Mouse (Mus musculus): ENCODE data around the gene Tcf23. TPM values are rescaled to one million over a fixed set of nuclear protein-coding genes. Genes with fewer than 3 reads are reported as not detected.

Tcf23 gene
- total RNA-seq, 2 experiments from 2014 or later: not detected

DNA sequence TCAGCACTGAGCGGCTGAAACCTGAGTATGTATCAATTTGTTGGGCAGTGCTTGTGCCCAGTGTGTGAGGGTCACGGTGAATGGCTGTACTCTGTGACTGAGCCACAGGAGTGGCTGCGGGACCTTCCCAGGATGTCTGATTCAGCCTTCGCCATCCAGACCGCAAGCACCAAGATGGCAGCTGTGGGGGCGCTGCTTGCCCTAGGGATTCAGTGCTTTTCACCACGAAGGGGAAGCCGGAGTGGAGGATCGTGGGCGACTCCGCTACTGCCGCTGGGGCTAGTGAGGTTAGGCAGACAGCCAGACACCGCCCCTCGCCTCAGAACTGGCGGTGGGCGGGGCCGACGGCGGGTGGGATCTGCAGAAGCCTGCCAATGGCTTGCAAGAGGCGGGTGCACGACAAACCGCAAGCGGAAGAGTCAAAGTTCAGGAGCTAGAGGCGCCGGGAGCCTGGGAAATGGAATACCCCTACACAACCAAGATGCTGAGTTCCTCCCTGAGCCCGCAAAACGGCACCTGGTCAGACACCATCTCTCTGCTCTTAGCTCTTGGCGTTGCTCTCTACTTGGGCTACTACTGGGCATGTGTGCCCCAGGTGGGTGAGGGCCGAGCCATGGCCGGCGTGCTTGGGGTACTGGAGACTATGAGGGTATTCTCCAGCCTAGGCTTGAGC lies 18.7 kb upstream of the Tcf23 start:
- DNase-seq (ENCODE audit: low spot score in 2 of 2): peak; percentile 92 to 95

- DNase-seq (ENCODE audit: low spot score in 2 of 2): no peak
Observed at GRCm38 (mm10) chr5:30950451-30950850, 18.0 kb upstream of the Tcf23 start.

- DNase-seq (ENCODE audit: low spot score in 2 of 2): no peak
Observed at GRCm38 (mm10) chr5:30950922-30951321, 17.5 kb upstream of the Tcf23 start.

DNA sequence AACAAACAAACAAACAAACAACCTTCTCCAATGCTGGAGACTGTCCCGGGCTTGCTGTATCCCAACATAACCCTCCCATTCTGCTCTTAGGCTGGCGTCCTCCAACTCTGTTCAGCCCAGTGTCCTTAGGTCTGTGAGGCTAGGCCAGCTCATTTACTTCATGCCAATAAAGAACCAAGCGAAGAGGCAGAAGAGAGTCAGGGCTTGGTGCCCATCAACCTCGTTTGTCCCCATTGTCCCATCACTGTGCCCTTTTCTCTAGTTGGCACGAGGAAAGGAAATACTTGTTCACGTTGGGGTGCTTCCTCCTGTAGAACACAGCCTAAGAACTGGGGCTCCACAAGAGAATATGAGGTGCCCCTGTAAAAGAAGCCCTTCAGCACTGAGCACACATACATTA lies 16.8 kb upstream of the Tcf23 start:
- DNase-seq (ENCODE audit: low spot score in 2 of 2): no peak

GRCm38 (mm10) chr5:30952551-30952950 lies 15.9 kb upstream of the Tcf23 start:
- DNase-seq (ENCODE audit: low spot score in 2 of 2): no peak

GRCm38 (mm10) chr5:30954065-30954464 lies 14.4 kb upstream of the Tcf23 start:
- DNase-seq (ENCODE audit: low spot score in 2 of 2): no peak

DNA sequence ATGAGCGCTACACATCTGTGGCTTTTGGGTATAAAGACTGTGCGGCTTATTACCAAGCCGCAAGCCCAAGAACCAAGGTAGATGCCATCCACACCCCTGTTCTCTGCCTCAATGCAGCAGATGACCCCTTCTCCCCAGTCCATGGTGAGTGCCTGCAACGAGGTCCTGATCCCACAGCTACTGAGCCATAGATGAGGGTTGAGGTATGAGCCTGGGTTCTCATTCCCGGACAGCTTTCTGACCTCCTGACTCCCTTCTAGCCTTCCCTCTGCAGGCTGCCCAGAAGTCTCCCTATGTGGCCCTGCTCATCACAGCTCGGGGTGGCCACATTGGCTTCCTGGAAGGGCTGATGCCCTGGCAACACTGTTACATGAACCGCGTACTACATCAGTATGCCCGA lies 13.9 kb upstream of the Tcf23 start:
- no peak for DNase-seq (ENCODE audit: low spot score in 2 of 2)

DNA sequence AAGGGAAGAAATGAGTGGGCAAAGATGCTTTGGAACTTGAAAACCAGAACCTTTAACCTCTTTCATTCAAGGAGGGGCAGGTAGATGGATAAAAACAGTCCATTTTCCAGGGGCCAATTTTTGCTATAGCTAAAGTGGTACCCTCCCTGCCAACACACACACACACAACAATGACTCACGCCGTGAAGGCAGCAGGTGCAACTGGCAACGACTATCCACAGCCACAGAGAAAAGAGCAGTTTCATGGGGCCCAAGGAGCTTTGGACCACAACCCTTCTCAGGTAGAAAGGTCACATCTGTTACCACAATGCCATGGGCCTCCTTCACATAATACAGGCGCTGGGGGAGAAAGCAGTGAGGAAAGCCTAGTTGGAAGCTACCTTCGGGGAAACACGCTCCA lies 12.7 kb upstream of the Tcf23 start:
- DNase-seq (ENCODE audit: low spot score in 2 of 2): no peak

DNA sequence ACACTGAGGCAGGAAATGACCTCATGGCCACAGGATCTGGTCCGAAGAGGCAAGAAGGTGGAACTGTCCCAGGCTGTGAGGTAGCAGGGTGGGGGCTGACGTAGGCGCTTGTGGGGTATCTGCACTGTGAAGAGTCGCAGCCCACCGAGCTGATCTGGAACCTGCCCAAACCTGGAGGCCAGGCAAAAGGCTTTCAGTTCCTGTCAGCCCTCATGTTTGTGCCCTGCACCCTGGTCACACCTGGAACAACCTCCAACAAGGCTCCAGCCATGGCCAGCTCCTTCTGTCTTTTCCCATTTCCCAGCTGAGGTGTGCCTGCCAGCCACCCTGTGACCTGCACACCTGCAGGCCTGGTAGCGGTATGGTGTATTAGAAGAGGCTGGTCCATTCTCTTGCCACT lies 10.6 kb upstream of the Tcf23 start:
- no peak for DNase-seq (ENCODE audit: low spot score in 2 of 2)

DNA sequence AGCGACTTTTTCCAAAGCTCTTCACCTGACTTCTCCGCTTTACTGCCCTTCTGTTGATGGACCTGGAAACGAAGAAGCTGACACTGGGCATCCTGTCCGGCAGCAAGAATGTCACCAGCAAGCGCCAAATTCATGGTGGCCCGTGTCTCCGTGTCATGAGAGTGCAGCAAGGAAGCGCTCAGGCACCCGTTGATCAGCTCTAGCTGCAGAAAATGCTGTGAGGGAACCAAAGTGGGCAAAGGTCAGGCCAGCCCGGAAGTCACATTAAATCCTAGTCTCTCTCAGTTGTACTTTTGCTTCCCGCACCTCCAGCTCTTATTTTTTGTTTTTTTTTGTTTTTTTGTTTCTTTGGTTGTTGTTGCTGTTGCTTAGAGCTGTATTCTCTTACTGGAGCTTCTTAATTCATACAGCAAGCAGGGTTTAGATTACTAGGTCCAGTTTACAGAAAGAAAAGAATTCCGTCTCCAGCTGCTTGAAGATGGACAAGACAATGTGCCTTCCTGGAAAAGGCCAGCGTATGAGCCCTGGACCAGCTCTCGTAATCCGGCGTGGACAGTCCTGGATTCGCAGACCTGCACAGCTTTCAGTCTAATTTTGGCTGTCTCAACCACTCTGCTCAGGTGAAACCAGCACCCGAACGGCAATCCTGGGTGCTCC lies 9.1 kb upstream of the Tcf23 start:
- no peak for DNase-seq (ENCODE audit: low spot score in 2 of 2)

DNA sequence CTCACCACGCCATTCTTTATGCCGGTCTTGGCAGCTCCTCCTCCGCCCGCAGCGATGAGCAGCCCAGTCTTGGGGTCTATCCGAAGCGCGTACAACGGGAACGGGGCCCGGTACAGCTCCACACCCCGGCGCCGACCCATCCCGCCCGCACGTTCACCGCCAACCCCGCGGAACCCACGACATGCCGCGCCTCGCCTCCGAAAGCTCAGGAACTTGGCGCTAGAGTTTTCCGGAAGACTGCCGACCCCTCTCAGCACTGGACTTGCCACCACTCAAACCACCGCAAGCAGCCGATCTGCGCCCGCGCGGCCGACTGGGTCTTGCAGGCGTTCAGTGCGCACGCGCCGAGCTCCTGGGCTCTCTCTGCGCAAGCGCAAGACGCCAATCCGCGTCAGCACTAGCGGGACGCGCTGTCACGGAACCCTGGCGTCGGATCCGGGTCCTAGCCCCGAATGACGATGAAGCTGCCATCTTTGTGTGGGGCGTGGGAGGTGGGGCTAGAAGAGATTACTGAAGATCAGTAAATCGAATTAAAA lies 8.4 kb upstream of the Tcf23 start, which contains the start of gene Preb:
Gene Preb, minus strand, starts transcription at position 396 of the 536 bp plus-strand sequence.
- peak; percentile 99 to 100 for DNase-seq (ENCODE audit: low spot score in 2 of 2)

DNA sequence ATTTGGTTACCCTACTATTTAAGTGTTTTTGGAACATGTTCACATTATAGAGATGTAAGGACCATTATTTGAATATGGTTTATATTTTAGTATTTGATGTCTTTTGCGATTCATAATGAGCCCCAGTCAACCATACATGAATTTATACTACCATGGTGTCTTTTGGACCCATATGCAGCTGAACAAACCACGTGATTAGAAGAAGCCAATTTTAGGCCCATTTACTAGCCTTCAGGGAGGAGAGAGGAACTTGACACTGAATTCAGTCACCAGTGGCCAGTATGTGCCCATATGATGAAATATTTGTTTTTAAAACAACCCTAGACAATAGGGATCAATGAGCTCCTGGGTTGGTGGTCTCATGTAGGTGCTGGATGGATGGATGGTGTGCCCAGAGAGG lies 7.6 kb upstream of the Tcf23 start:
- DNase-seq (ENCODE audit: low spot score in 2 of 2): no peak

DNA sequence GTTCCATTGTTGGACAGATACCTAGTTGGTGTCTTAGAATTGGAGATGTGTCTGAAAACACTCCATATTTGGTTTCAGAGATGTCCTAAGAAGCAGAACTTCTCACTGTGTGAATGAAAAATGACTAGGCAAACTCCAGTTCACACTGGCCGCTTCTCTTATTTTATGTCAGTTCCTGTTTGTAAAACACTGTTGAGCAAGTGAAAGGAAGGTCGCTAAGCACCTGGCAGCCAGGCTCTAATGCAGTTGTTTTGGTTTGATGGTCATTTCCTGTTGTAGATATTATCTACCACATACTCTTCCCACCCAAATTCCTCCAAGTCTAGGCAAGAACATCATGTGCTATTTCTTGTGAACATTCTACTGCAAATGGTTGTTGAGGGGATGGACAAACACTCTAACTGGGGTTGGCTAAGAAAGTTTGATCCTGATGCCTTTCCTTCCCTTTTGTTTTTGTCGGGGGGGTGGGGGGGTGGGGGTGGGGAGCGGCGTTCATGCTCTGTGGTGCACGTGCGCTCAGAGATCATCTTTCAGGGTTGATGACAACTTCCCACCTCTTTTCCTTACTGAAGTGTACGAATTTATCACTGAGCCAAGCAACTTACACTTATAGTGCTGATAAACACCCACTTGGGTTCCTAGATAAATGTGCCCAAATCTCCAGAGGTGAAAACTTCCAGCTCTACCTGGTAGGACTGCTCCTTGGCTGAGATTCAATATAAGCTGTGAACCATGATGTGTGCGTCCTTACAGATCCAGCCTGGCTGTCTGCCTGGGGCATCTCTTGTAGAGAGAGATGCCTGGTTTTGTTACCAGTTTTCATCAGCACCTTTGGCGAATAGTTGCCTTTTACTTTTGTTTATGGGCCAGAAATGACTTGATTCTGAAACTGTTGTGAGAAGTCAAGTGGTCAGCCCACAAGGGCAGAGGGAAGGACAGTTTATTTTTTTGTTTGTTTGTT lies 6.6 kb upstream of the Tcf23 start:
- no peak for DNase-seq (ENCODE audit: low spot score in 2 of 2)

DNA sequence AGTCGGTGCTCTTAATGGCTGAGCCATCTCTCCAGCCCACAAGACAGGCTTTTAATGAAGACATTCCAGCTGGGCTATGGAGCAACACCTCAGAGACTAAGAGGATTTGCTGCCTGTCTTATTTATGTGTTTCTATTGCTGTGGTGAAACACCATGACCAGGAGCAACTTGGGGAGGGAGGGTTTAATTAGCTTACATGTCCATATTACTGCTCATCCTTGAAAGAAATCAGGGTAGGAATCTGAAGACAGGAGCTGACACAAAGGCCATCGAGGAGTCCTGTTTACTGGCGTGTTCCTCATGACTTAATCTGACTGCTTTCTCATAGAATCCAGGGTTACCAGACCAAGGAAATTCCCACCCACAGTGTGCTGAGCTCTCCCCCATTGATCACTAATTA lies 4.5 kb upstream of the Tcf23 start:
- no peak for DNase-seq (ENCODE audit: low spot score in 2 of 2)

- DNase-seq (ENCODE audit: low spot score in 2 of 2): no peak
Observed at GRCm38 (mm10) chr5:30966189-30966588, 2.3 kb upstream of the Tcf23 start.

GRCm38 (mm10) chr5:30969440-30969839 lies 978 bp downstream of the Tcf23 start:
- DNase-seq (ENCODE audit: low spot score in 2 of 2): no peak

GRCm38 (mm10) chr5:30974870-30975656 lies 6.6 kb downstream of the Tcf23 start:
- no peak for DNase-seq (ENCODE audit: low spot score in 2 of 2)

DNA sequence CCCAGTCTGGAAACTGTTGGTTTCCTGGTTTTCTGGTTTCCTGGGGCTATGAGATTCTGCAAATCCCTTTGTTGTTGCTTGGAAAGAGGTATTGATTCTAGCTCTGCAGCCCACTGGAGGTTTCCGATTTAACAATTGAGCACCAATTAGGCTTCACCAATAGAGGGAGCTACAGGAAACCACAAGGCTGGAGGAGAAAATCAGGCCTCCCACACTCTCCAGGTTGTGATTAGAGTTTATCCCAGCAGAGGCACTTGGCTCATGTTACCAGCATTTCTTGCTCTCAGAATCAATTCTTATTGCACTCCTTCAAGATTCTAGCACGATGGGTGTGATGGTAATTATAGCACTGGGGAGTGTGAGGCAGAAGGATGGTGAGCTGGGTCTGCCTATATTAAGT lies 13.9 kb downstream of the Tcf23 start:
- peak in 1 of 2 experiments; percentile 34 for DNase-seq (ENCODE audit: low spot score in 2 of 2)

GRCm38 (mm10) chr5:30992980-30993676 lies 24.7 kb downstream of the Tcf23 start:
- no peak for DNase-seq (ENCODE audit: low spot score in 2 of 2)

DNA sequence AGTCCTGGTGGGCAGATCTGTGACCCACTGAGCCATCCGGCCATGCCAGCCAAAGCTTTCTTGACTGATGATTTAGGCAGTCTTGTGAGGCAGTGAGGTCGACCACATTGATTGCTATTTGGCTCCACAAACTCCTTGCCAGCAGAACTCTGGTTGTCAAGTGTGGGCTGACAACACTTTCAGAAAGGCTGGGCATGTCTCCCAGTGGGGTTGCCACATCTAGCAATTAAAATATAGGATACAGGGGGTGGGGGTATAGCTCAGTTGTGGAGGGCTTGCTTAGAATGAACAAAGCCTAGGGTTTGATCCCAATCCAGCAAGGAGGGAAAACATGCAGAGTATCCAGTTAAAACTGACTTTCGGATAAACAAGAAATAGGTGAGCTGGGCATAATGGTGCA lies 25.6 kb downstream of the Tcf23 start:
- no peak for DNase-seq (ENCODE audit: low spot score in 2 of 2)

Measured in layer of hippocampus, postnatal 10 days (tissue).